Mouse (Mus musculus) stomach, postnatal 0 days (tissue): ENCODE data around the gene Oaz1.

ENCODE experiments used
- CTCF ChIP-seq: IDR thresholded peaks from 2 replicates; pipeline ENCODE4 v1.5.1; 2016; ENCODE audit warnings: antibody characterized with exemption, low read depth, mild to moderate bottlenecking, moderate library complexity
- EP300 ChIP-seq: optimal IDR thresholded peaks from 2 replicates; pipeline ENCODE3; 2016; ENCODE audit warnings: antibody characterized with exemption

- TF ChIP-seq EP300 (no peak), CTCF (no peak)
Measured at GRCm38 (mm10) chr10:80858350-80858935, 32.0 kb downstream of the Oaz1 start.
